Comparison of ENCODE assay signal across 17 mouse cellular contexts in genomic region chr17:67715466-67715865, GRCm38 (mm10). TPM values are rescaled to one million over a fixed set of nuclear protein-coding genes. Genes with fewer than 3 reads are reported as not detected.
DNase-seq lines count a peak whose midpoint lies in the region; ATAC-seq and TF ChIP-seq lines count a peak whose summit lies in the region.
"Had no signal": no experiment of that assay in that cellular context is flagged by ENCODE, and none has a peak within 500 bp of the region (broad histone marks: within the 10 kb centered on the region; RNA-seq: fewer than 3 reads in every experiment).

No protein-coding gene starts in this region.

- H3K27ac ChIP-seq in kidney, embryonic 14.5 days (ENCODE audit: low read depth, low read length): no peak overlapping the region
- H3K27ac ChIP-seq in neural tube, embryonic 13.5 days (replicated peaks): peak overlapping the region; percentile 49
- no peak overlapping the region for H3K27ac ChIP-seq in midbrain, embryonic 14.5 days (replicated peaks; ENCODE audit: low read depth, low read length)
- H3K27ac ChIP-seq in cerebellum, adult 2 months (ENCODE audit: insufficient read depth, low read length): no peak overlapping the region
- H3K27ac ChIP-seq: embryonic facial prominence, embryonic 15.5 days; heart, adult 2 months; limb, embryonic 15.5 days had no signal

- no peak overlapping the region for H3K4me2 ChIP-seq in kidney, embryonic 14.5 days (replicated peaks; ENCODE audit: low read depth, low read length)
- H3K4me2 ChIP-seq in neural tube, embryonic 13.5 days: no peak overlapping the region
- H3K4me2 ChIP-seq in midbrain, embryonic 14.5 days (ENCODE audit: low read length): peak overlapping the region; percentile 30; the same call in 1 of the 2 replicates
- H3K4me2 ChIP-seq: embryonic facial prominence, embryonic 15.5 days; limb, embryonic 15.5 days had no signal

- DNase-seq in kidney, postnatal 14 days: no peak
- DNase-seq in neural tube, embryonic 10.5 days (ENCODE audit: extremely low spot score, low spot score): no peak
- DNase-seq in midbrain, embryonic 14.5 days: peak; percentile 39
- DNase-seq in cerebellum, adult 2 months: no peak
- DNase-seq: cerebellum, postnatal 10 days; embryo, embryonic 11 days; gastrocnemius, postnatal 14 days; heart, adult 2 months; kidney, postnatal 4 days; liver, postnatal 0 days; right cerebral cortex, adult 18-20 months had no signal

- 54% methylated on average over 19 of the region's 19 CpGs for WGBS in kidney, embryonic 14.5 days
- WGBS in neural tube, embryonic 13.5 days: 77% methylated on average over 19 of the region's 19 CpGs
- WGBS in midbrain, embryonic 14.5 days: 74% methylated on average over 19 of the region's 19 CpGs
- 79% methylated on average over 19 of the region's 19 CpGs for WGBS in cerebellum, adult 2 months

- no peak overlapping the region for H3K4me3 ChIP-seq in kidney, embryonic 14.5 days (ENCODE audit: low read length)
- no peak overlapping the region for H3K4me3 ChIP-seq in neural tube, embryonic 13.5 days
- no peak overlapping the region for H3K4me3 ChIP-seq in midbrain, embryonic 14.5 days (replicated peaks; ENCODE audit: low read depth, low read length)
- H3K4me3 ChIP-seq in cerebellum, adult 2 months (replicated peaks; ENCODE audit: insufficient read depth, low read depth, low read length): no peak overlapping the region
- H3K4me3 ChIP-seq: embryonic facial prominence, embryonic 15.5 days; heart, adult 2 months; limb, embryonic 15.5 days had no signal

- no peak overlapping the region for H3K9ac ChIP-seq in kidney, embryonic 14.5 days (ENCODE audit: low read depth, low read length)
- H3K9ac ChIP-seq in neural tube, embryonic 13.5 days: no peak overlapping the region
- 0 out of 2 replicates have a peak overlapping the region, but pooled peaks have one; percentile 9 for H3K9ac ChIP-seq in midbrain, embryonic 14.5 days (replicated peaks; ENCODE audit: low read length)
- H3K9ac ChIP-seq: embryonic facial prominence, embryonic 15.5 days; limb, embryonic 15.5 days; liver, postnatal 0 days had no signal

- H3K36me3 ChIP-seq in kidney, embryonic 14.5 days (ENCODE audit: control insufficient read depth, insufficient read depth, low read length): peaks cover 5% of the 10 kb centered on the region; the same call in 1 of the 2 replicates
- H3K36me3 ChIP-seq in neural tube, embryonic 13.5 days: peaks cover 16% of the 10 kb centered on the region
- 0 out of 2 replicates have a peak, but pooled peaks cover 3% of the 10 kb centered on the region for H3K36me3 ChIP-seq in midbrain, embryonic 14.5 days (ENCODE audit: control insufficient read depth, insufficient read depth, low read length)
- H3K36me3 ChIP-seq: embryonic facial prominence, embryonic 15.5 days; limb, embryonic 15.5 days had no signal

- H3K9me3 ChIP-seq in kidney, embryonic 14.5 days (ENCODE audit: control insufficient read depth, low read length): no peaks in the 10 kb centered on the region
- no peaks in the 10 kb centered on the region for H3K9me3 ChIP-seq in neural tube, embryonic 13.5 days
- no peaks in the 10 kb centered on the region for H3K9me3 ChIP-seq in midbrain, embryonic 14.5 days (ENCODE audit: control insufficient read depth, low read length)
- H3K9me3 ChIP-seq: embryonic facial prominence, embryonic 15.5 days; limb, embryonic 15.5 days had no signal

- TF ChIP-seq CTCF in cerebellum, adult 2 months (IDR thresholded peaks at IDR 0.05; ENCODE audit: borderline replicate concordance, insufficient read depth, low read depth, low read length): no peak

- TF ChIP-seq POLR2A in cerebellum, adult 2 months (IDR thresholded peaks at IDR 0.05; ENCODE audit: borderline replicate concordance, insufficient read depth, low read length): no peak

- no peaks in the 10 kb centered on the region for H3K4me1 ChIP-seq in kidney, embryonic 14.5 days (ENCODE audit: control insufficient read depth, insufficient read depth, low read length)
- H3K4me1 ChIP-seq in neural tube, embryonic 13.5 days (replicated peaks): peaks cover 8% of the 10 kb centered on the region
- no peaks in the 10 kb centered on the region for H3K4me1 ChIP-seq in midbrain, embryonic 14.5 days (ENCODE audit: control insufficient read depth, insufficient read depth, low read length)
- H3K4me1 ChIP-seq in cerebellum, adult 2 months (ENCODE audit: control insufficient read depth, insufficient read depth, low read length): no peaks in the 10 kb centered on the region
- H3K4me1 ChIP-seq: embryonic facial prominence, embryonic 15.5 days; limb, embryonic 15.5 days had no signal

- ATAC-seq in kidney, embryonic 14.5 days (ENCODE audit: low FRiP score, low TSS enrichment): peak; percentile 35; the same call in 1 of the 2 replicates
- peak; percentile 40; the same call in 1 of the 2 replicates for ATAC-seq in neural tube, embryonic 13.5 days (ENCODE audit: low read depth)
- ATAC-seq in midbrain, embryonic 14.5 days (ENCODE audit: low FRiP score, low TSS enrichment): no peak
- ATAC-seq in frontal cortex, adult (ENCODE audit: low TSS enrichment): no peak
- ATAC-seq: liver, postnatal 0 days had no signal

- no peaks in the 10 kb centered on the region for H3K27me3 ChIP-seq in kidney, embryonic 14.5 days (ENCODE audit: control insufficient read depth, insufficient read depth, low read length)
- no peaks in the 10 kb centered on the region for H3K27me3 ChIP-seq in neural tube, embryonic 13.5 days
- no peaks in the 10 kb centered on the region for H3K27me3 ChIP-seq in midbrain, embryonic 14.5 days (ENCODE audit: control insufficient read depth, insufficient read depth, low read length)
- H3K27me3 ChIP-seq in cerebellum, adult 2 months (ENCODE audit: control insufficient read depth, insufficient read depth, low read length): no peaks in the 10 kb centered on the region
- H3K27me3 ChIP-seq: embryonic facial prominence, embryonic 15.5 days; limb, embryonic 15.5 days had no signal

RNA-seq across cellular contexts. Expression of gene Lama1, which starts 18.4 kb away (rescaled TPM):
- polyA plus RNA-seq in kidney, embryonic 14.5 days (2014; fragmentation: Nextera tagmentation; extraction: Ambion mirVana): 31.0 and 60.4 TPM in 2 replicates
- polyA plus RNA-seq in neural tube, embryonic 13.5 days (2015; fragmentation: Nextera tagmentation; extraction: Ambion mirVana): 15.4 and 17.0 TPM in 2 replicates
- 3.2 and 10.1 TPM in 2 replicates for polyA plus RNA-seq in midbrain, embryonic 14.5 days (2014; fragmentation: Nextera tagmentation; extraction: Ambion mirVana)
- 1.9 TPM in 2 replicates for polyA plus RNA-seq in cerebellum, adult 2 months (2012; rRNA removed)
- polyA plus RNA-seq: C2C12 had no signal

Comparison
In these comparisons a context has a peak if more than half of its experiments do, and no peak if none do; other contexts are left out.
1. ATAC-seq: peak in kidney, embryonic 14.5 days (single experiment) and neural tube, embryonic 13.5 days (single experiment); none in midbrain, embryonic 14.5 days (single experiment) and frontal cortex, adult (single experiment).